16 mouse cellular contexts compared by ENCODE assay signal in genomic region chr11:20987171-20987815, GRCm38 (mm10).
DNase-seq lines count a peak whose midpoint lies in the region; ATAC-seq and TF ChIP-seq lines count a peak whose summit lies in the region.
"Had no signal": no experiment of that assay in that cellular context is flagged by ENCODE, and none has a peak within 500 bp of the region (broad histone marks: within the 10 kb centered on the region; RNA-seq: fewer than 3 reads in every experiment).

No protein-coding gene starts in this region.

- H3K27ac ChIP-seq in cortical plate, adult 2 months (ENCODE audit: insufficient read depth, low read length), result peak overlapping the region; percentile 68
- peak overlapping the region; percentile 71 for H3K27ac ChIP-seq in hindbrain, postnatal 0 days
- H3K27ac ChIP-seq: heart, embryonic 13.5 days; stomach, embryonic 15.5 days had no signal

- no peak overlapping the region for H3K4me2 ChIP-seq in hindbrain, postnatal 0 days (ENCODE audit: low read depth, low read length)
- H3K4me2 ChIP-seq: heart, embryonic 13.5 days; lung, embryonic 14.5 days; stomach, embryonic 15.5 days had no signal

- H3K9me3 ChIP-seq in hindbrain, postnatal 0 days (ENCODE audit: low read length), result no peaks in the 10 kb centered on the region
- H3K9me3 ChIP-seq: heart, embryonic 13.5 days; stomach, embryonic 15.5 days had no signal

- no peak for TF ChIP-seq POLR2A in cortical plate, adult 2 months (IDR thresholded peaks at IDR 0.05; ENCODE audit: extremely low read depth, insufficient read depth, low read length)

- TF ChIP-seq CTCF in cortical plate, adult 2 months (IDR thresholded peaks at IDR 0.05; ENCODE audit: extremely low read depth, insufficient read depth, low read length), result no peak
- TF ChIP-seq CTCF in hindbrain, postnatal 0 days (IDR thresholded peaks at IDR 0.05; ENCODE audit: low read depth), result no peak

- peaks cover 11% of the 10 kb centered on the region for H3K4me1 ChIP-seq in cortical plate, adult 2 months (ENCODE audit: control insufficient read depth, insufficient read depth, low read length)
- H3K4me1 ChIP-seq in hindbrain, postnatal 0 days (ENCODE audit: insufficient read depth, low read length), result peaks cover 4% of the 10 kb centered on the region
- H3K4me1 ChIP-seq: stomach, embryonic 15.5 days had no signal

- no peaks in the 10 kb centered on the region for H3K36me3 ChIP-seq in hindbrain, postnatal 0 days (ENCODE audit: insufficient read depth, low read length)
- H3K36me3 ChIP-seq: heart, embryonic 13.5 days; stomach, embryonic 15.5 days had no signal

- peak; percentile 86; the same call in 1 of the 2 replicates for ATAC-seq in hindbrain, postnatal 0 days
- no peak for ATAC-seq in megakaryocyte progenitor cell, adult 5-6 weeks (replicated peaks; ENCODE audit: poor library complexity)
- ATAC-seq: CD4-positive, CD25-positive, alpha-beta regulatory T cell, adult 4 months; inflammation-experienced regulatory T-cells, adult 6 months had no signal

- WGBS in hindbrain, postnatal 0 days, result 23% methylated on average over 5 of the region's 5 CpGs

- H3K4me3 ChIP-seq in cortical plate, adult 2 months (ENCODE audit: insufficient read depth, low read length), result no peak overlapping the region
- no peak overlapping the region for H3K4me3 ChIP-seq in hindbrain, postnatal 0 days (ENCODE audit: low read length)
- H3K4me3 ChIP-seq: heart, embryonic 13.5 days; stomach, embryonic 15.5 days had no signal

- DNase-seq in layer of hippocampus, postnatal 36 days, result peak; percentile 29 to 37
- no peak for DNase-seq in layer of hippocampus, adult 9-10 months (ENCODE audit: low spot score)
- DNase-seq in cerebellum, adult 18-20 months, result peak; percentile 41 to 61
- peak; percentile 27 for DNase-seq in hindbrain, postnatal 0 days (ENCODE audit: low spot score)
- no peak for DNase-seq in adipocyte (ENCODE audit: low spot score)
- DNase-seq in B cell, adult 2 months, result no peak
- DNase-seq: adrenal gland, postnatal 14 days; embryo, embryonic 11 days; kidney, postnatal 36 days; lung, embryonic 14.5 days had no signal

- H3K27me3 ChIP-seq in hindbrain, postnatal 0 days (ENCODE audit: insufficient read depth, low read length), result no peaks in the 10 kb centered on the region
- H3K27me3 ChIP-seq: heart, embryonic 13.5 days; stomach, embryonic 15.5 days had no signal

- H3K9ac ChIP-seq in hindbrain, postnatal 0 days (replicated peaks; ENCODE audit: low read length), result no peak overlapping the region
- H3K9ac ChIP-seq: heart, embryonic 13.5 days; lung, embryonic 14.5 days; stomach, embryonic 15.5 days had no signal

Comparison
In these comparisons a context has a peak if more than half of its experiments do, and no peak if none do; other contexts are left out.
1. DNase-seq: peak in layer of hippocampus, postnatal 36 days (2 of 2), cerebellum, adult 18-20 months (2 of 2) and hindbrain, postnatal 0 days (single experiment); none in layer of hippocampus, adult 9-10 months (single experiment), adipocyte (single experiment) and B cell, adult 2 months (0 of 2).